Mouse (Mus musculus) forebrain, embryonic 16.5 days (tissue): Measurements from ENCODE around the gene Mrpl45. TPM values are rescaled to one million over a fixed set of nuclear protein-coding genes. Genes with fewer than 3 reads are reported as not detected.

Source experiments
- ATAC-seq: fragments of 200-750 bp; cut with Nextera tagmentation; 2 replicates; pipeline ENCODE4 v1.8.0; 2017; ENCODE audit warnings: mild to moderate bottlenecking, moderate library complexity
- H3K27ac ChIP-seq: fragments of 300-500 bp; sonication (generic); 2 replicates; pipeline ENCODE4 v1.5.1; 2014; ENCODE audit warnings: low read length, control low read depth
- H3K27me3 ChIP-seq: fragments of 300-500 bp; sonication (generic); replicated peaks from 2 replicates; pipeline ENCODE4 v1.6.1; 2014; ENCODE audit warnings: low read length; ENCODE audit not compliant: control insufficient read depth, insufficient read depth
- H3K36me3 ChIP-seq: fragments of 300-500 bp; sonication (generic); 2 replicates; pipeline ENCODE4 v1.6.1; 2014; ENCODE audit not compliant: control insufficient read depth, insufficient read depth
- H3K4me1 ChIP-seq: fragments of 300-500 bp; sonication (generic); replicated peaks from 2 replicates; pipeline ENCODE4 v1.6.1; 2014; ENCODE audit warnings: low read length; ENCODE audit not compliant: control insufficient read depth, insufficient read depth
- H3K4me2 ChIP-seq: fragments of 300-500 bp; sonication (generic); 2 replicates; pipeline ENCODE4 v1.6.1; 2014; ENCODE audit warnings: mild to moderate bottlenecking, low read length, control low read depth
- H3K4me3 ChIP-seq: fragments of 300-500 bp; sonication (generic); replicated peaks from 2 replicates; pipeline ENCODE4 v1.5.1; 2014; ENCODE audit warnings: mild to moderate bottlenecking, low read length, control low read depth
- H3K9ac ChIP-seq: fragments of 300-500 bp; sonication (generic); replicated peaks from 2 replicates; pipeline ENCODE4 v1.6.1; 2014; ENCODE audit warnings: low read depth, low read length, control low read depth
- H3K9me3 ChIP-seq: fragments of 300-500 bp; sonication (generic); 2 replicates; pipeline ENCODE4 v1.6.1; 2016; ENCODE audit warnings: low read length; ENCODE audit not compliant: control insufficient read depth
- WGBS: fragments of 180-500 bp; shearing (Covaris S2); extraction: QIAGEN DNeasy Blood & Tissue Kit; methylation state at CpG from one replicate; pipeline ENCODE4 v1.1.7; 2014; 5-methylcytosine and 5-hydroxymethylcytosine counted together
- polyA plus RNA-seq: library from polyadenylated mRNA; unstranded; fragments of >200 nt; fragmentation: Nextera tagmentation; extraction: Ambion mirVana; gene quantifications from 2 replicates; pipeline ENCODE4 v1.2.1, GENCODE M21; 2015

The Mrpl45 gene
- polyA plus RNA-seq, 1 experiment from 2014 or later: 40.2 TPM

- H3K36me3 ChIP-seq: peaks cover 20% of the 10 kb centered on the region
- no peak overlapping the region for H3K4me3 ChIP-seq
- no peak for ATAC-seq
- no peaks in the 10 kb centered on the region for H3K27me3 ChIP-seq
- 24% methylated on average over 9 of the region's 9 CpGs for WGBS
- no peak overlapping the region for H3K9ac ChIP-seq
- no peaks in the 10 kb centered on the region for H3K4me1 ChIP-seq
- no peak overlapping the region for H3K4me2 ChIP-seq
- H3K27ac ChIP-seq: no peak overlapping the region
- no peaks in the 10 kb centered on the region for H3K9me3 ChIP-seq
Observed at GRCm38 (mm10) chr11:97328148-97328547, 12.6 kb downstream of the Mrpl45 start.

DNA sequence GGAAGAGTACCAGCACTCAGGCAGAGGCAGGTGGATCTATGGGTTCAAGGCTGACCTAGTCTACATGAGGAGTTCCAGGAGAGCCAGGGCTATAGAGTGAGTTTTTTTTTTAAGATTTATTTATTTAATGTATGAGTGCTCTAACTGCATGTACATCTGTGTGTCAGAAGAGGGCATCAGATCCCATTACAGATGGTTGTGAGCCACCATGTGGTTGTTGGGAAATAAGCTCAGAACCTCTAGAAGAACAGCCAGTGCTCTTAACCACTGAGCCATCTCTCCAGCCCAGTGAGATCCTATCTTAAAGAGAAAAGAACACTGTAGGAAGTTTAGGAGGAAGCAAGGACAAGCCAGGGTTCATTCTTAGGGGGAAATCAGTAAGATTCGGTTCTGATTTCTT is 14.8 kb downstream of the Mrpl45 start:
- Histone ChIP-seq H3K27me3 (no peaks in the 10 kb centered on the region), H3K9me3 (no peaks in the 10 kb centered on the region), H3K9ac (no peak overlapping the region), H3K4me3 (no peak overlapping the region), H3K4me1 (no peaks in the 10 kb centered on the region), H3K27ac (no peak overlapping the region), H3K36me3 (peaks cover 13% of the 10 kb centered on the region), H3K4me2 (no peak overlapping the region)
- no peak for ATAC-seq
- 93% methylated on average over 1 of the region's 1 CpGs for WGBS

GRCm38 (mm10) chr11:97331231-97332190 is 16.0 kb downstream of the Mrpl45 start:
- no peak for ATAC-seq
- Histone ChIP-seq H3K27ac (no peak overlapping the region), H3K9me3 (no peaks in the 10 kb centered on the region), H3K4me1 (no peaks in the 10 kb centered on the region), H3K27me3 (no peaks in the 10 kb centered on the region), H3K36me3 (peaks cover 6% of the 10 kb centered on the region; the same call in 1 of the 2 replicates), H3K4me3 (no peak overlapping the region), H3K4me2 (no peak overlapping the region), H3K9ac (no peak overlapping the region)
- WGBS: 54% methylated on average over 12 of the region's 12 CpGs

DNA sequence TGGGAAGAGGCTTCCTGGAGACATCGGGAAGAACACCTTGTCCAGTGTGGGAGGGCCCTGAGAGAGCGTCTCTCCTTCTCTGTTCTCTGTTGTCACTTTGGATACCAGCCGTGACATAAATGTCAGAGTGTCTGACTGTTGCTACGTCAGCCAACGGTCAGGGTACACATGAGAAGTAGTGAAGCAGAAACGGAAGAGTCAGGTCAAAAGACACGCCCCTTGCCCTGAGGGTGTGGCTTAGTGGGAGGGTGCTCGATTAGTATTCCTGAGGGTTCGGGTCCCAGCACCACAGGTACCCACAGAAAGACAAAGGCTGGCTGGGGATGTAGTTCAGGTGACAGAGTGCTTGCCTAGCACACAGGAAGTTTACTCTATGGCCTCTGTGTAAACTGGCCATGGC is 17.5 kb downstream of the Mrpl45 start:
- Histone ChIP-seq H3K4me2 (no peak overlapping the region), H3K27me3 (no peaks in the 10 kb centered on the region), H3K36me3 (peaks cover 6% of the 10 kb centered on the region; the same call in 1 of the 2 replicates), H3K9me3 (no peaks in the 10 kb centered on the region), H3K27ac (no peak overlapping the region), H3K9ac (no peak overlapping the region), H3K4me1 (no peaks in the 10 kb centered on the region), H3K4me3 (no peak overlapping the region)
- 52% methylated on average over 9 of the region's 9 CpGs for WGBS
- no peak for ATAC-seq

DNA sequence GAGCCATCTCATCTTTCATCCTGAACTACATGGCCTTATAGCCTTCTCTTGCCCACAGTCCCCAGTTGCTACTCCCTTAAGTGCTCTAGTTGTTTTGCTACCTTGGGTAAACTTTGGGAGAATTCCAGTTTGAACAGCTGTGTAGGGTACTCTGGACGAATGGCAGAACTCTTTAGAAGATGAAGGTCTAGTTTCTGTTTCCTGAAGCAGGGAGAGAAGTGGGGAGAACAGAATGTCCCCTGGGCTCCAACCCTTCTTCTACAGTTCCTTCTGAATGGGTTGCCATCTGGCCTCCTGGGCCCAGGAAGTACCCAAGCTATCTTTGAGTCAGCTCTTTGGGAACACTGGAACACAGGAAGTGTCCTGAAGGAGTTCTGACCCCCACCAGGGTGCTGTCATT is 18.4 kb downstream of the Mrpl45 start:
- no peaks in the 10 kb centered on the region for H3K9me3 ChIP-seq
- peaks cover 6% of the 10 kb centered on the region; the same call in 1 of the 2 replicates for H3K36me3 ChIP-seq
- peaks cover 8% of the 10 kb centered on the region for H3K4me1 ChIP-seq
- no peak overlapping the region for H3K27ac ChIP-seq
- H3K27me3 ChIP-seq: no peaks in the 10 kb centered on the region
- no peak overlapping the region for H3K4me2 ChIP-seq
- WGBS: 67% methylated on average over 1 of the region's 1 CpGs
- no peak overlapping the region for H3K9ac ChIP-seq
- no peak overlapping the region for H3K4me3 ChIP-seq
- ATAC-seq: no peak

DNA sequence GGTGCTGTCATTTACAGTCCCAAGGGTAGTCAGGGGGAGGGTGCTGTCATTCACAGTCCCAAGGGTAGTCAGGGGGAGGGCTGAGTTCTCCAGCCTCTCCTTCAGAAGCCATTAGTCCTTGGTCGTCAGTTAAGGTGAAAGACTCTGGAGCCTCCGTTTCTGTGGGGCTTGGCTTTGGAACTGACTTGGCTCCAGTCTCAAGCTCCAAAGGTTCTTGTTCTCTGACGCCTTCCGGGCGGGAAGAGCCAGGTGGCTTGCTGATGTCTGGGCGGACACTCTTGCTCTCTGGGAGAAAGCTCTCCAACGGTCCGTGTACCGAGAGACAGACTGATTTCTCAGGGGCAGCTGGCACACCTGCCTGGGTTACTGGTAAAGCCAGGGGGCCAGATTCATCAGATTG is 18.9 kb downstream of the Mrpl45 start:
- H3K9ac ChIP-seq: no peak overlapping the region
- no peak overlapping the region for H3K27ac ChIP-seq
- no peak for ATAC-seq
- no peaks in the 10 kb centered on the region for H3K9me3 ChIP-seq
- H3K4me3 ChIP-seq: no peak overlapping the region
- peaks cover 3% of the 10 kb centered on the region; the same call in 1 of the 2 replicates for H3K36me3 ChIP-seq
- 88% methylated on average over 9 of the region's 9 CpGs for WGBS
- H3K4me2 ChIP-seq: no peak overlapping the region
- H3K27me3 ChIP-seq: no peaks in the 10 kb centered on the region
- H3K4me1 ChIP-seq: peaks cover 10% of the 10 kb centered on the region

DNA sequence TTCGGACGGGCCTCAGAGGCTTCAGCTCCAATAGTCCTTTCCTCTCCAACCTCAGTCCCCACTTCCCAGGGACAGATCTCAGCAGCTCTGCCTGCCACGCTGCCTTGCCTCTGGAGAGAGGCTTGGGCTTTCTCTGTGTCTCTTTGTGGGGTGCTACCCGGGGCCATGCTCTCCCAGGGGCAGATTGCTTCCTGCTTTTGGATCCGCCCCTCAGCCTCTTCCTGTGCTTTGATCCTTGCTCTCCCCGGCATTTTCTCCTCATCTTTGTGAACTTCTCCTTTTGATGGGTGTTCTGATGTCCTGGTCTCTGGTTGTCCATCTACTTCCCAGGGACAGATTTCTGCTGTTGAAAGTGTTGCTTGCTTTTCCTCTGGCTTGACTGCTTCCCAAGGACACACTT is 20.7 kb downstream of the Mrpl45 start:
- H3K4me2 ChIP-seq: no peak overlapping the region
- no peak overlapping the region for H3K4me3 ChIP-seq
- H3K9ac ChIP-seq: no peak overlapping the region
- no peaks in the 10 kb centered on the region for H3K36me3 ChIP-seq
- H3K27ac ChIP-seq: no peak overlapping the region
- H3K9me3 ChIP-seq: no peaks in the 10 kb centered on the region
- no peak for ATAC-seq
- WGBS: 57% methylated on average over 6 of the region's 6 CpGs
- no peaks in the 10 kb centered on the region for H3K27me3 ChIP-seq
- peaks cover 10% of the 10 kb centered on the region for H3K4me1 ChIP-seq

GRCm38 (mm10) chr11:97336751-97337345 is 21.3 kb downstream of the Mrpl45 start:
- Histone ChIP-seq H3K27ac (no peak overlapping the region), H3K4me2 (no peak overlapping the region), H3K9ac (no peak overlapping the region), H3K9me3 (no peaks in the 10 kb centered on the region), H3K36me3 (no peaks in the 10 kb centered on the region), H3K4me1 (peaks cover 10% of the 10 kb centered on the region), H3K4me3 (no peak overlapping the region), H3K27me3 (no peaks in the 10 kb centered on the region)
- 68% methylated on average over 14 of the region's 14 CpGs for WGBS
- no peak for ATAC-seq

- H3K27me3 ChIP-seq: no peaks in the 10 kb centered on the region
- H3K27ac ChIP-seq: no peak overlapping the region
- no peaks in the 10 kb centered on the region for H3K9me3 ChIP-seq
- no peak overlapping the region for H3K4me2 ChIP-seq
- no peak overlapping the region for H3K9ac ChIP-seq
- no peaks in the 10 kb centered on the region for H3K36me3 ChIP-seq
- no peak for ATAC-seq
- WGBS: 89% methylated on average over 12 of the region's 12 CpGs
- H3K4me1 ChIP-seq: peaks cover 10% of the 10 kb centered on the region
- H3K4me3 ChIP-seq: no peak overlapping the region
Observed at GRCm38 (mm10) chr11:97337363-97337762, 21.8 kb downstream of the Mrpl45 start.
